Mouse (Mus musculus): Measurements from ENCODE around the gene Cst3.

DNA sequence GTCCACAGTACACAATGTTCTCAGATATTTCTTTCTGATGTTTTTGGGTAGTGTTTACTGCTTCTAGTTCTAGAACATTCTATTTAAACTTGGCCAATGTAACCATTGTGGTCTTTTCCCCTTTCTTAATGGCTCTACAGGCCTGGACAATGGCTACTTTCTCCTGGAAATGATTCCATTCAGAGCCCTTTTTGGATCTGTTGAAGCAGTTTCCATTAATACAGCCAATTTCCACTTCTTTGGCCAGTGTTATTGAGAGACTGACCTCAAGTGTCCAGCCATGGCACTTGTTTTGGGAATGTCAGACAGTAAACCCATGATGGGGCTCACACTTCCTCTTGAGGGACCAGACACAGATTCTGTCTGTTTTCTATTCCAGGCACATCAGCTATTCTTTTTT is 13.8 kb downstream of the Cst3 start:
- no peak for TF ChIP-seq CTCF (IDR thresholded peaks at IDR 0.05; ENCODE audit: low read depth)
- TF ChIP-seq EP300 (IDR thresholded peaks at IDR 0.05; ENCODE audit: low read depth) = no peak

Measured in liver, embryonic 14.5 days (tissue).